Mouse (Mus musculus) limb, embryonic 14.5 days (tissue): Measurements from ENCODE around the gene Usp42. TPM values are rescaled to one million over a fixed set of nuclear protein-coding genes. Genes with fewer than 3 reads are reported as not detected.

Source experiments
- ATAC-seq: fragments of 200-750 bp; cut with Nextera tagmentation; 2 replicates; pipeline ENCODE4 v1.8.0; 2017; ENCODE audit warnings: low read depth, moderate number of reproducible peaks, moderate TSS enrichment; ENCODE audit not compliant: low FRiP score
- DNase-seq: peaks from one replicate; pipeline ENCODE4 v3.0.0-alpha.2; 2015; ENCODE audit warnings: low spot score
- H3K27ac ChIP-seq: fragments of 300-500 bp; sonication (generic); replicated peaks from 2 replicates; pipeline ENCODE4 v1.5.1; 2014; ENCODE audit warnings: low read depth, mild to moderate bottlenecking, low read length, moderate library complexity, mixed read lengths
- H3K27me3 ChIP-seq: fragments of 300-500 bp; sonication (generic); 2 replicates; pipeline ENCODE4 v1.6.1; 2014; ENCODE audit warnings: low read length, mixed read lengths; ENCODE audit not compliant: control insufficient read depth, insufficient read depth
- H3K36me3 ChIP-seq: fragments of 300-500 bp; sonication (generic); 2 replicates; pipeline ENCODE4 v1.6.1; 2014; ENCODE audit warnings: mild to moderate bottlenecking, low read length, moderate library complexity, mixed read lengths; ENCODE audit not compliant: control insufficient read depth, insufficient read depth
- H3K4me1 ChIP-seq: fragments of 300-500 bp; sonication (generic); 2 replicates; pipeline ENCODE4 v1.6.1; 2014; ENCODE audit warnings: antibody characterized with exemption, low read length, mixed read lengths; ENCODE audit not compliant: control insufficient read depth, insufficient read depth
- H3K4me2 ChIP-seq: fragments of 300-500 bp; sonication (generic); replicated peaks from 2 replicates; pipeline ENCODE4 v1.6.1; 2014; ENCODE audit warnings: low read depth, mild to moderate bottlenecking, low read length, moderate library complexity; ENCODE audit not compliant: severe bottlenecking
- H3K4me3 ChIP-seq: fragments of 300-500 bp; sonication (generic); replicated peaks from 2 replicates; pipeline ENCODE4 v1.5.1; 2014; ENCODE audit warnings: low read length
- H3K9ac ChIP-seq: fragments of 300-500 bp; sonication (generic); 2 replicates; pipeline ENCODE4 v1.6.1; 2014; ENCODE audit warnings: mild to moderate bottlenecking, low read depth, low read length, moderate library complexity; ENCODE audit not compliant: severe bottlenecking
- H3K9me3 ChIP-seq: fragments of 300-500 bp; sonication (generic); 2 replicates; pipeline ENCODE4 v1.6.1; 2016; ENCODE audit warnings: low read length; ENCODE audit not compliant: control insufficient read depth
- POLR2A ChIP-seq: fragments of 200-500 bp; IDR thresholded peaks from 2 replicates; pipeline ENCODE4 v1.8.0; 2012; ENCODE audit warnings: inconsistent platforms, mild to moderate bottlenecking, moderate library complexity, borderline replicate concordance; ENCODE audit not compliant: insufficient read depth, insufficient read length; ENCODE audit errors: extremely low read depth
- WGBS: fragments of 180-500 bp; shearing (Covaris S2); extraction: QIAGEN DNeasy Blood & Tissue Kit; methylation state at CpG from one replicate; pipeline ENCODE4 v1.1.7; 2014; 5-methylcytosine and 5-hydroxymethylcytosine counted together
- polyA plus RNA-seq, 2 experiments: library from polyadenylated mRNA; depleted of rRNA in 1 of 2; stranded (reverse) in 1 of 2; unstranded in 1 of 2; fragments of >200 nt; fragmentation: Nextera tagmentation in 1 of 2; extraction: Ambion mirVana in 1 of 2; gene quantifications; 2 replicates each; pipeline versions ENCODE4 v1.2.1 to v1.2.3; 2012 to 2014

Gene Usp42
- polyA plus RNA-seq (2012; rRNA removed) (16.3 and 18.4 TPM in 2 replicates), polyA plus RNA-seq (2014; fragmentation: Nextera tagmentation; extraction: Ambion mirVana) (21.9 and 24.6 TPM in 2 replicates)

GRCm38 (mm10) chr5:143732180-143732891, at the start of gene Usp42:
Gene Usp42, minus strand, starts transcription at chr5:143732280.
- peak within 1 kb of the TSS; percentile 81 for H3K4me2 ChIP-seq
- peak within 1 kb of the TSS; percentile 98 for H3K9ac ChIP-seq
- peaks cover 16% of the 10 kb centered on the region; the same call in 1 of the 2 replicates for H3K4me1 ChIP-seq
- peak; percentile 98 for ATAC-seq
- peak; percentile 97 for DNase-seq
- H3K9me3 ChIP-seq, result no peaks in the 10 kb centered on the region
- peak within 1 kb of the TSS; percentile 89 for H3K27ac ChIP-seq
- H3K27me3 ChIP-seq, result no peaks in the 10 kb centered on the region
- TF ChIP-seq POLR2A, result peak; percentile 96; the same call in 1 of the 2 replicates
- H3K36me3 ChIP-seq, result peaks cover 5% of the 10 kb centered on the region
- 1% methylated on average over 51 of the region's 82 CpGs for WGBS
- H3K4me3 ChIP-seq, result peak within 1 kb of the TSS; percentile 92

DNA sequence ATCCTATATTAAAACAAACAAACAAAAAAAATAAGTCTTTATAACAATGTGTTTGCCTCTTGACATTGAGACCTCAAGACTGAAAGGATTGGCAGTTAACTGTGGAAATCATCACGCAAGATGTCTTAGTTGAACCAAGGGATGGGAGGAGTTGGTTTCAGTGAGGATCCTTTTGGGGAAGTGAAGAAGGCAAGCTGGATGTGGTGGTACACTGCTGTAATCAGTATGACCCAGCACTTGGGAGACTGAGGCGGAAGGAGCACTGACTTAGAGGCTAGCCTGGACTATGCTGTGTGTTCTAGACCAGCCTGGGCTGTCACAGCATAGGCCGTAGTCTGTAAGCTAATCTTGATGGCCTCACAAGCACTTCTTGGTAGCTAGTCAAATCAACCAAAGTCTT, 28.4 kb upstream of the Usp42 start:
- TF ChIP-seq POLR2A, result no peak
- Histone ChIP-seq H3K27me3 (no peaks in the 10 kb centered on the region), H3K4me3 (no peak overlapping the region), H3K27ac (no peak overlapping the region), H3K9me3 (no peaks in the 10 kb centered on the region), H3K9ac (no peak overlapping the region), H3K36me3 (no peaks in the 10 kb centered on the region), H3K4me1 (peaks cover 5% of the 10 kb centered on the region; the same call in 1 of the 2 replicates), H3K4me2 (no peak overlapping the region)
- DNase-seq (no peak), ATAC-seq (no peak)
- WGBS, result 95% methylated on average over 3 of the region's 3 CpGs

DNA sequence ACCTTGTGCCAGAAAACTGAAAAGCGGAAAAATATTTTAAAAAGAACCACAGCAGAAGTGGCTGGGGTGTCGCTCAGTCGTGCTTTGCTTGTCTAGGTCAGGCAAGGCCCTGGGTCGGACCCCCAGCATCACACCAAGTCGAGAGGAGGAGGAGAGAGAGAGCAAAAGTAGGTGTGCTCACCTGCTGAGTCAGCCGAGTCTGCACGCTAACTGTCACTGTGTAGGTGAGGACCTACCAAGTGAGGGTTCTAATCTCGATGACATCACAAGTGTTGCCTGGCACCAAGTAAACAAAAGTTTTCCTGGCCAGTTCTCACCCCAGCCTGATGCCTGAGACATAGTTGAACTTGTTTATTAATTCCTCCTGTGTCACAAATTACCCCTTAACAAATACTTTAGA, 27.5 kb upstream of the Usp42 start:
- Histone ChIP-seq H3K27me3 (no peaks in the 10 kb centered on the region), H3K4me1 (peaks cover 5% of the 10 kb centered on the region; the same call in 1 of the 2 replicates), H3K9ac (peak overlapping the region; percentile 21; the same call in 1 of the 2 replicates), H3K4me3 (no peak overlapping the region), H3K4me2 (no peak overlapping the region), H3K36me3 (no peaks in the 10 kb centered on the region), H3K9me3 (no peaks in the 10 kb centered on the region), H3K27ac (no peak overlapping the region)
- no peak for TF ChIP-seq POLR2A
- WGBS, result 86% methylated on average over 8 of the region's 8 CpGs
- ATAC-seq, result no peak
- DNase-seq, result no peak

GRCm38 (mm10) chr5:143757755-143758443, 25.8 kb upstream of the Usp42 start:
- DNase-seq (peak; percentile 84), ATAC-seq (peak; percentile 96)
- 0 out of 2 replicates have a peak, but pooled peaks have one; percentile 37 for TF ChIP-seq POLR2A
- H3K4me2 ChIP-seq, result peak overlapping the region; percentile 56
- no peaks in the 10 kb centered on the region for H3K27me3 ChIP-seq
- no peaks in the 10 kb centered on the region for H3K9me3 ChIP-seq
- peak overlapping the region; percentile 45 for H3K4me3 ChIP-seq
- H3K9ac ChIP-seq, result peak overlapping the region; percentile 52
- H3K4me1 ChIP-seq, result peaks cover 5% of the 10 kb centered on the region; the same call in 1 of the 2 replicates
- WGBS, result 24% methylated on average over 28 of the region's 28 CpGs
- H3K27ac ChIP-seq, result no peak overlapping the region
- no peaks in the 10 kb centered on the region for H3K36me3 ChIP-seq

DNA sequence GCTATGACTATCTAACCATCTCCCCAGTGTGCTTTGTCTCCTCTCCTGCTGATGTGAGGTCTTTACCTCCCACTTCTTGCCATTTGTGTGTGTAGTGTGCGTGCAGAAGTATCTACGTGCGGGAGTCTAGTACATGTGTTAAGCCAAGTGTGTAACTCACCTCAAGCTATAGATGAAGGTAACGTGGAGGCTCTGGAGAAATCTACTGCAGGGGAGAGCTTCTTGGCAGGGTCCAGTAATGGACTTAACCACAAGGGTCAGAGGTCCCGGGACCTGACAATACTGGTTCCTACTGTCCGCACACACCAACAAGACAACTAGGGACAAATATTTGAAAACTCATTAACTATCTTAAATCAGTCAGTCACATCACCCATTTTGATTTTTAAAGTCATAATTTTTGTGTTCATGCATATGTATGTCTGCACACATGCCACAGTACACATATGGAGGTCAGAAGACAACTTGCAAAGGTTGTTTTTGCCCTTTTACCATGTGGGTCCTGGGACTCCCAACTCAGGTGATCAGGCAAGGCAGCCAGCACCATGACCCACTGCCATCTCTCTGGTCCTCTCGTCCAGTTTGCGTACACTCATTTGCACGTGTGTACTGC, 23.6 kb upstream of the Usp42 start:
- Histone ChIP-seq H3K27ac (no peak overlapping the region), H3K9ac (no peak overlapping the region), H3K9me3 (no peaks in the 10 kb centered on the region), H3K36me3 (no peaks in the 10 kb centered on the region), H3K4me3 (no peak overlapping the region), H3K27me3 (no peaks in the 10 kb centered on the region), H3K4me1 (peaks cover 5% of the 10 kb centered on the region; the same call in 1 of the 2 replicates), H3K4me2 (no peak overlapping the region)
- TF ChIP-seq POLR2A, result no peak
- ATAC-seq (no peak), DNase-seq (no peak)
- whole genome bisulfite sequencing, result 88% methylated on average over 9 of the region's 9 CpGs
